9 mouse cellular contexts compared by ENCODE assay signal in the genomic region with DNA sequence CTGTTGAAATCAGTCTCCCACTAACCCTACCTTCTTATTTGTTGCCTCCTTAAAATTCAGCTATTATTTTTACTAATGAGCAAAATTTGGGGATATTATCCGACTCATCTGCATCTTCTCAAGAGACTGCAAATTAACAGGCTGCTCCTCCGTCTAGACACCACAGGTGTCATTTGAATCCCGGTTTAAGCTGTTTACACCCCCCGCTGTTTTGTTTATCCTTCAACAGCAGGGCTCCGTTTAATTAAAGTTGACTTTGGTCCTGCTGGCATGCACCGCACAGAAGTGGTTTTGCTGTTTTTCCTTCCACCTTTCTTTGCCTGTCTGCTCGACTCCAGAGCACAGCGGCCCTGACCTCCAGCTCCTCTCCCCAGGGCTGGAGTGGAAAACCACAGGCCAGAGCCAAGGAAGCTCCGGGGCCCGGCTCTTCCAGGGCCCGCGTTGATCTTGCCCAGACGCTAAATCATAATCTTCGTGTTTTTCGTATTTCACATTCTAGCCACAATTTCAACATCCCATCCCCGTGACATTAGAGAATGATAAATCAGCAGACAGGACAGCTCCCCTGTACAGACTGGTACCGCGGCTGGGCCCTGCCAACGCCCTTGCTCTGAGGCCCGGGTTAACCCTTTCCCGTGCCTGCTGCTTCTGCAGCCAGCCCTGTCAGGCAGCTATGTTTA.
DNase-seq lines count a peak whose midpoint lies in the region; ATAC-seq and TF ChIP-seq lines count a peak whose summit lies in the region.
"Had no signal": no experiment of that assay in that cellular context is flagged by ENCODE, and none has a peak within 500 bp of the region (broad histone marks: within the 10 kb centered on the region; RNA-seq: fewer than 3 reads in every experiment).

No protein-coding gene starts in this region.

- no peaks in the 10 kb centered on the region for H3K27me3 ChIP-seq in kidney, embryonic 16.5 days (ENCODE audit: insufficient read depth, low read length)
- no peaks in the 10 kb centered on the region for H3K27me3 ChIP-seq in midbrain, embryonic 15.5 days (replicated peaks)
- H3K27me3 ChIP-seq: liver, embryonic 15.5 days had no signal

- ATAC-seq in kidney, embryonic 16.5 days (ENCODE audit: low FRiP score, low TSS enrichment): peak; percentile 73; the same call in 1 of the 2 replicates
- ATAC-seq in midbrain, embryonic 15.5 days (replicated peaks): peak; percentile 65; the same call in 1 of the 2 replicates
- no peak for ATAC-seq in inflammation-experienced regulatory T-cells, adult 6 months

- WGBS in kidney, embryonic 16.5 days: 5% methylated on average over 21 of the region's 21 CpGs
- 2% methylated on average over 21 of the region's 21 CpGs for WGBS in midbrain, embryonic 15.5 days

- H3K4me2 ChIP-seq in kidney, embryonic 16.5 days (replicated peaks; ENCODE audit: low read depth, low read length): peak overlapping the region; percentile 44
- H3K4me2 ChIP-seq in midbrain, embryonic 15.5 days: peak overlapping the region; percentile 46
- H3K4me2 ChIP-seq: liver, embryonic 15.5 days had no signal

- intact Hi-C loops in left cerebral cortex, postnatal 14 days (cut with DNase I): no loop called here

- H3K27ac ChIP-seq in kidney, embryonic 16.5 days (ENCODE audit: low read length): no peak overlapping the region
- no peak overlapping the region for H3K27ac ChIP-seq in midbrain, embryonic 15.5 days
- H3K27ac ChIP-seq: liver, embryonic 15.5 days had no signal

- no peak for TF ChIP-seq CTCF in brain, embryonic 14.5 days (IDR thresholded peaks at IDR 0.05; ENCODE audit: borderline replicate concordance, extremely low read depth, insufficient read depth, insufficient read length)

- no peak for TF ChIP-seq POLR2A in brain, embryonic 14.5 days (IDR thresholded peaks at IDR 0.05; ENCODE audit: borderline replicate concordance, extremely low read depth, insufficient read depth, insufficient read length, poor library complexity, severe bottlenecking)

- H3K9ac ChIP-seq in kidney, embryonic 16.5 days (replicated peaks; ENCODE audit: low read length): peak overlapping the region; percentile 36; the same call in 1 of the 2 replicates
- no peak overlapping the region for H3K9ac ChIP-seq in midbrain, embryonic 15.5 days
- H3K9ac ChIP-seq: liver, embryonic 15.5 days had no signal

- no peaks in the 10 kb centered on the region for H3K9me3 ChIP-seq in kidney, embryonic 16.5 days (ENCODE audit: low read length)
- H3K9me3 ChIP-seq in midbrain, embryonic 15.5 days: no peaks in the 10 kb centered on the region
- H3K9me3 ChIP-seq: liver, embryonic 15.5 days had no signal

- peak overlapping the region; percentile 19 for H3K4me3 ChIP-seq in kidney, embryonic 16.5 days (ENCODE audit: low read length)
- peak overlapping the region; percentile 12 for H3K4me3 ChIP-seq in midbrain, embryonic 15.5 days
- H3K4me3 ChIP-seq: liver, embryonic 15.5 days had no signal

- H3K36me3 ChIP-seq in kidney, embryonic 16.5 days (ENCODE audit: insufficient read depth, low read length): no peaks in the 10 kb centered on the region
- H3K36me3 ChIP-seq in midbrain, embryonic 15.5 days (replicated peaks): no peaks in the 10 kb centered on the region
- H3K36me3 ChIP-seq: liver, embryonic 15.5 days had no signal

- H3K4me1 ChIP-seq in kidney, embryonic 16.5 days (ENCODE audit: insufficient read depth, low read length): no peaks in the 10 kb centered on the region; the same call in 1 of the 2 replicates
- H3K4me1 ChIP-seq in midbrain, embryonic 15.5 days: peaks cover 12% of the 10 kb centered on the region
- H3K4me1 ChIP-seq: liver, embryonic 15.5 days had no signal

- peak; percentile 6 for DNase-seq in ES-CJ7 (ENCODE audit: low read depth, low spot score)
- DNase-seq in brain, embryonic 14.5 days (ENCODE audit: low read depth): peak; percentile 58
- DNase-seq in heart, adult 11 months: peak; percentile 86
- DNase-seq in c-Kit-positive CD71-positive TER-119-positive erythroid progenitor cells, embryonic 14.5 days (ENCODE audit: low spot score): no peak
- DNase-seq in left cerebral cortex, postnatal 14 days (ENCODE audit: low spot score in 2 of 2): no peak

Comparison
In these comparisons a context has a peak if more than half of its experiments do, and no peak if none do; other contexts are left out.
1. DNase-seq: peak in ES-CJ7 (single experiment), brain, embryonic 14.5 days (single experiment) and heart, adult 11 months (single experiment); none in c-Kit-positive CD71-positive TER-119-positive erythroid progenitor cells, embryonic 14.5 days (single experiment) and left cerebral cortex, postnatal 14 days (0 of 2).